Mouse (Mus musculus): ENCODE results near the gene Tgtp2. TPM values are rescaled to one million over a fixed set of nuclear protein-coding genes. Genes with fewer than 3 reads are reported as not detected.
"Not testable (repeated sequence)": the region's sequence is repeated elsewhere in the genome, so short reads cannot be mapped to it uniquely, and the experiment has no call there.

The Tgtp2 gene
- polyA plus RNA-seq, 1 experiment from 2014 or later = 0.86 TPM

- no peak overlapping the region for H3K27ac ChIP-seq (ENCODE audit: low read length)
- H3K27me3 ChIP-seq (replicated peaks; ENCODE audit: control insufficient read depth, insufficient read depth, low read length) = no peaks in the 10 kb centered on the region
- H3K4me2 ChIP-seq (ENCODE audit: low read depth, low read length) = no peak overlapping the region
- no peaks in the 10 kb centered on the region for H3K9me3 ChIP-seq (ENCODE audit: control insufficient read depth, low read length)
- H3K36me3 ChIP-seq (ENCODE audit: control insufficient read depth, insufficient read depth, low read length) = no peaks in the 10 kb centered on the region
- 0 out of 2 replicates have a peak, but pooled peaks cover 2% of the 10 kb centered on the region for H3K4me1 ChIP-seq (ENCODE audit: control insufficient read depth, insufficient read depth, low read length)
- no peak overlapping the region for H3K9ac ChIP-seq (ENCODE audit: low read depth, low read length)
- 56% methylated on average over 3 of the region's 3 CpGs for WGBS
- peak; percentile 57 for ATAC-seq
- H3K4me3 ChIP-seq (ENCODE audit: low read length) = no peak overlapping the region
Observed at GRCm38 (mm10) chr11:49078719-49079118, 14.7 kb upstream of the Tgtp2 start.

- Histone ChIP-seq H3K4me2 (ENCODE audit: low read depth, low read length) (no peak overlapping the region), H3K36me3 (ENCODE audit: control insufficient read depth, insufficient read depth, low read length) (no peaks in the 10 kb centered on the region), H3K27me3 (replicated peaks; ENCODE audit: control insufficient read depth, insufficient read depth, low read length) (no peaks in the 10 kb centered on the region), H3K27ac (ENCODE audit: low read length) (no peak overlapping the region), H3K4me3 (ENCODE audit: low read length) (no peak overlapping the region), H3K9ac (ENCODE audit: low read depth, low read length) (no peak overlapping the region), H3K9me3 (ENCODE audit: control insufficient read depth, low read length) (no peaks in the 10 kb centered on the region), H3K4me1 (ENCODE audit: control insufficient read depth, insufficient read depth, low read length) (0 out of 2 replicates have a peak, but pooled peaks cover 2% of the 10 kb centered on the region)
- ATAC-seq = no peak
- WGBS = 67% methylated on average over 1 of the region's 1 CpGs
Observed at GRCm38 (mm10) chr11:49077012-49077411, 13.0 kb upstream of the Tgtp2 start.

DNA sequence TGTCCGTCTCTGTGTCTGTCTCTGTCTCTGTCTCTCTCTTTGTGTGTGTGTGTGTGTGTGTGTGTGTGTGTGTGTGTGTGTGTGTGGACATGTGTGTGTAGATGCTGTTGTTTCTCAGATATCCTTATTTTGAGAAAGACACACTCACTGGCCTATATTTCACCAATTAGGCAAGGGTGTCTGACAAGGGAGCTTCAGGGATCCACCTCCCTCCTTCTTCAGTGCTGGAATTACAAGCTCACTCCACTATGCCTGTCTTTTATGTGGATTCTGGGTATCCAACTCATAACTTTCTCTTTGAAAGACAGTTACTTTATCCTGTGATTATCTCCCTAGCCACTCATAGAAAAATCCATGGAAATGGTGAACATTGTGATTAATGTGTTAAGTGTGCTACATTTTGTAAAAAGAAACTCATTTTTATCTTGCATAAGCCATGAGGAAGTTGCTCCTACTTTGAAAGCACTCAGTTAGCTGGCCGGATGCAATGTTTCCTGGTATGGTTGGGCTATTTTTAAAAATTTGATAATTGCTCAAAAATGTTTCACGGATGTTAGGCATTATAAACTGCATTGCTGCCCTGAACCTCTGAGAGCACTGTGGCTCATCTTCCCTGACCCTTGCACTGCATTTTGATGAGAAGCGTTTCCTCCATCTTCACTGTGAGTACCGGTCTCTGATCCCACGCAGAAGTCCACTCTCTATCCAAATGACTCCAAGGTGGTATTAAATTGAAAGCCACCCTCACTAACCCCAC is 12.2 kb upstream of the Tgtp2 start, which contains the start of gene Ifi47:
Ifi47 (plus strand) TSS at position 587 of the 757 bp plus-strand sequence.
- not testable (repeated sequence) for H3K4me3 ChIP-seq (ENCODE audit: low read length); H3K9ac ChIP-seq (ENCODE audit: low read depth, low read length); H3K4me2 ChIP-seq (ENCODE audit: low read depth, low read length); H3K9me3 ChIP-seq (ENCODE audit: control insufficient read depth, low read length); H3K4me1 ChIP-seq (ENCODE audit: control insufficient read depth, insufficient read depth, low read length); H3K36me3 ChIP-seq (ENCODE audit: control insufficient read depth, insufficient read depth, low read length); H3K27me3 ChIP-seq (replicated peaks; ENCODE audit: control insufficient read depth, insufficient read depth, low read length)
- 60% methylated on average over 6 of the region's 6 CpGs for WGBS
- peak; percentile 56; the same call in 1 of the 2 replicates for ATAC-seq
- H3K27ac ChIP-seq (ENCODE audit: low read length) = peak within 1 kb of the TSS; percentile 34; the same call in 1 of the 2 replicates

DNA sequence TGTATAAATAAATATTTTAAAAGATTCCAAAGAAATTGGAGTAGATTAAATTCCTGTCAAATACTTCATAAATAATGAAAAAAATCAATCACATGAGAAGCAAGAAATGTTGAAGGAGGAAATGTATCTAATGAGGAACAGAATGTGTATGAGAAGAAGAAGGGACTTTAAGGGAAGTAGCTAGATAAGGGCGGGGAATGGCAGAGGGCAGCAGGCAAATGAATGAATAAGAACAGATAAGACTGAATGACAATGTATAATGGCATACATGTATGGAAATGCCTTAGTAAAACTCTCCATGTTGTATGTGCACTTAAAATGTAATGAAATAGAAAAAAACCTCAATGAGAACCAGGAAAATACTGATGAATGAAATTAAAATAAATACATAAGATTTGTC is 4.4 kb upstream of the Tgtp2 start:
- no peak overlapping the region for H3K9ac ChIP-seq (ENCODE audit: low read depth, low read length)
- ATAC-seq = no peak

DNA sequence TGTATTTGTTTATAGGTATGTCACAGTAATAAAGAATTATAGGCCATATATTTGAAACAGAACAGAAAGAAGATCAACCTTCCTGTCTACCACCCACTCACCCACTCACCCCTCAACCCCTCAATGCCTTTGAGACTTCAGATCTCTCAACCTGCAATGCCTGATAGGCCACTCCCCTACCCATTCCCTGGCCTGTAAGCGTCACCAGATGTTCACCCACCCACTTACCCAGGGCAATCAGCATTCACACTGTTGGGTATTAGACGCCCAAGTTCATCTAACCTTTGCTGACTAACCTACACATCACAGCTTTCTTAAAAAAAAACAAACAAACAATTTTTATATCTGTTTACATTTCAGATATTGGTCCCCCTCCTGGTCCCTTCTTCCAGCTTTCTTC is 2.1 kb downstream of the Tgtp2 start:
- 55% methylated on average over 1 of the region's 2 CpGs for WGBS
- H3K4me3 ChIP-seq (ENCODE audit: low read length); H3K9me3 ChIP-seq (ENCODE audit: control insufficient read depth, low read length); H3K36me3 ChIP-seq (ENCODE audit: control insufficient read depth, insufficient read depth, low read length); H3K9ac ChIP-seq (ENCODE audit: low read depth, low read length); H3K27me3 ChIP-seq (replicated peaks; ENCODE audit: control insufficient read depth, insufficient read depth, low read length); ATAC-seq; H3K4me1 ChIP-seq (ENCODE audit: control insufficient read depth, insufficient read depth, low read length); H3K27ac ChIP-seq (ENCODE audit: low read length); H3K4me2 ChIP-seq (ENCODE audit: low read depth, low read length): not testable (repeated sequence)

More for the DNA sequence above, 4.4 kb upstream of the Tgtp2 start:
- Histone ChIP-seq H3K27me3 (replicated peaks; ENCODE audit: control insufficient read depth, insufficient read depth, low read length) (no peaks in the 10 kb centered on the region), H3K27ac (ENCODE audit: low read length) (no peak overlapping the region), H3K4me2 (ENCODE audit: low read depth, low read length) (no peak overlapping the region), H3K36me3 (ENCODE audit: control insufficient read depth, insufficient read depth, low read length) (no peaks in the 10 kb centered on the region), H3K4me1 (ENCODE audit: control insufficient read depth, insufficient read depth, low read length) (no peaks in the 10 kb centered on the region), H3K4me3 (ENCODE audit: low read length) (no peak overlapping the region), H3K9me3 (ENCODE audit: control insufficient read depth, low read length) (no peaks in the 10 kb centered on the region)
- 81% methylated on average over 1 of the region's 1 CpGs for WGBS

- H3K4me2 ChIP-seq (ENCODE audit: low read depth, low read length); H3K4me3 ChIP-seq (ENCODE audit: low read length); H3K27me3 ChIP-seq (replicated peaks; ENCODE audit: control insufficient read depth, insufficient read depth, low read length); H3K9me3 ChIP-seq (ENCODE audit: control insufficient read depth, low read length); H3K9ac ChIP-seq (ENCODE audit: low read depth, low read length); H3K27ac ChIP-seq (ENCODE audit: low read length); ATAC-seq; H3K4me1 ChIP-seq (ENCODE audit: control insufficient read depth, insufficient read depth, low read length); H3K36me3 ChIP-seq (ENCODE audit: control insufficient read depth, insufficient read depth, low read length): not testable (repeated sequence)
- 73% methylated on average over 2 of the region's 3 CpGs for WGBS
Observed at GRCm38 (mm10) chr11:49060061-49060460, 3.9 kb downstream of the Tgtp2 start.

GRCm38 (mm10) chr11:49051894-49052293 is 12.1 kb downstream of the Tgtp2 start:
- ATAC-seq; H3K36me3 ChIP-seq (ENCODE audit: control insufficient read depth, insufficient read depth, low read length); H3K9ac ChIP-seq (ENCODE audit: low read depth, low read length); H3K4me2 ChIP-seq (ENCODE audit: low read depth, low read length); H3K4me3 ChIP-seq (ENCODE audit: low read length); H3K4me1 ChIP-seq (ENCODE audit: control insufficient read depth, insufficient read depth, low read length); H3K9me3 ChIP-seq (ENCODE audit: control insufficient read depth, low read length); H3K27me3 ChIP-seq (replicated peaks; ENCODE audit: control insufficient read depth, insufficient read depth, low read length); H3K27ac ChIP-seq (ENCODE audit: low read length): not testable (repeated sequence)
- no CpG with 5 or more reads among the region's 5 CpGs for WGBS

DNA sequence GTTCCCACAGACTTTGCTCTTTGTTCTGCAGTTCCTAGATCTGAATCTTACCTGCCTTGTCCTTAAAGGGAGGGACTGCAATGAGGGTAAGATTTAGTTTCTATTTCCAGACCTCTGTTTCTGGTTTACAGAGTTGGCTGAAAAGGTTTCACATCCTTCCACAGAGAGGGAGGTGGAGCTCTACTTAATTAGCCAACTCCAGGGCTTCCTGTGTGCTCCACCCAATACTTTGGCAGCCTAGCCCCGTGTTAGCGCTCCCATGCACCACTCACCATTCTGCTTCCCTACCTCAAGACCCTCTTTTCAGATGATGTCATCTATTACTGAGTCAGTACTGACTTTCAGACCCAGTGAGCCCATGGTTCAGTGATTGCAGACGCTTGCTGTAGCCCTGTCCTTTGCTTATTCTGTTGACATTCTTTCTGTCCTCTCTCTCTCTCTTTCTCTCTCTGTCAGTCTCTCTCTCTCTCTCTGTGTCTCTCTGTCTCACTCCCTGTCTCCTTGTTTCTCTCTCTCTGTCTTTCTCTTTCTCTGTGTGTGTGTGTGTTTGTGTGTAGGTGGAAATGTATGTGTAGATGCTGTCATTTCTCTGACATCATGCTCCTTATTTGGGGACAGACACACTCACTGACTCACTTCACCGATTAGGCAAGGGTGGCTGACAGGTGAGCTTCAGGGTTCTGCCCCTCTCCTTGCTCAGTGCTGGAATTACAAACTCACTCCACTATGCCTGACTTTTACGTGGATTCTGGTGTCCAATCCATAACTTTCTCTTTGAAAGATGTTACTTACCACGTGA is 12.7 kb downstream of the Tgtp2 start, which contains the start of gene 9930111J21Rik2:
9930111J21Rik2 (minus strand) TSS at position 150 of the 799 bp plus-strand sequence.
- not testable (repeated sequence) for H3K9me3 ChIP-seq (ENCODE audit: control insufficient read depth, low read length); H3K4me1 ChIP-seq (ENCODE audit: control insufficient read depth, insufficient read depth, low read length); H3K4me2 ChIP-seq (ENCODE audit: low read depth, low read length); H3K27ac ChIP-seq (ENCODE audit: low read length); H3K9ac ChIP-seq (ENCODE audit: low read depth, low read length); H3K36me3 ChIP-seq (ENCODE audit: control insufficient read depth, insufficient read depth, low read length); H3K4me3 ChIP-seq (ENCODE audit: low read length); ATAC-seq; H3K27me3 ChIP-seq (replicated peaks; ENCODE audit: control insufficient read depth, insufficient read depth, low read length)
- WGBS = 83% methylated on average over 1 of the region's 6 CpGs

- not testable (repeated sequence) for H3K27me3 ChIP-seq (replicated peaks; ENCODE audit: control insufficient read depth, insufficient read depth, low read length); H3K4me2 ChIP-seq (ENCODE audit: low read depth, low read length); H3K36me3 ChIP-seq (ENCODE audit: control insufficient read depth, insufficient read depth, low read length); ATAC-seq; H3K4me3 ChIP-seq (ENCODE audit: low read length); H3K4me1 ChIP-seq (ENCODE audit: control insufficient read depth, insufficient read depth, low read length); H3K9me3 ChIP-seq (ENCODE audit: control insufficient read depth, low read length); H3K27ac ChIP-seq (ENCODE audit: low read length); H3K9ac ChIP-seq (ENCODE audit: low read depth, low read length)
Observed at GRCm38 (mm10) chr11:49050064-49050463, 13.9 kb downstream of the Tgtp2 start.

All from intestine, embryonic 16.5 days (tissue).